Mouse (Mus musculus): ENCODE results near the gene 4930469K13Rik. TPM values are rescaled to one million over a fixed set of nuclear protein-coding genes. Genes with fewer than 3 reads are reported as not detected.

4930469K13Rik gene
- polyA plus RNA-seq, 1 experiment from 2014 or later: not detected

DNA sequence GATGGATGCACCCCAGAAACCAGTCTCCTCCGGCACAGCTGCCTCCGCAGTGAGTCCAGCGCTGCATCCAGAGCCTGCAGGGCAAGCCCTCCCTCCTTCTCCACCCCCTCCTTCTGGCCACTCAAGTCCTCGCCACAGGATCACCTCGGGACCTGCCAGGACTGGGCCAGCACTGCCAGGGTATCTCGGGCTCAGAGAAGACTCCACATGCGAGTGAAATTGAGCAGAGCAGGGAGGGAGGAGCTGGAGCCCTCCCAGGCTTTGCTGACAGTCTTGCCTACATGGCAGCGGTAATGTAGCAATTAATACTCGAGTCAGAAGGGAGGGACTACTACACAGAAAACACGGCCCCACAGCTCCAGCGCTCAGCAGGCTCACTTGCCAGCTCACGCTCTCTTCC, 105.4 kb downstream of the 4930469K13Rik start, which contains the start of gene Kcnip1:
Kcnip1 (minus strand) TSS at position 215 of the 400 bp plus-strand sequence.
- no peak within 1 kb of the TSS for H3K9ac ChIP-seq (ENCODE audit: low read length)
- H3K27me3 ChIP-seq (ENCODE audit: control insufficient read depth, insufficient read depth, low read length): peaks cover 14% of the 10 kb centered on the region
- no peaks in the 10 kb centered on the region for H3K36me3 ChIP-seq (ENCODE audit: control insufficient read depth, insufficient read depth)
- no peak for ATAC-seq (replicated peaks; ENCODE audit: extremely low read depth, insufficient read depth, low FRiP score)
- no peaks in the 10 kb centered on the region for H3K4me1 ChIP-seq (ENCODE audit: control insufficient read depth, insufficient read depth, low read length)
- no peak within 1 kb of the TSS for H3K4me3 ChIP-seq (ENCODE audit: low read length)
- H3K27ac ChIP-seq (ENCODE audit: low read length): no peak within 1 kb of the TSS
- no peaks in the 10 kb centered on the region for H3K9me3 ChIP-seq (replicated peaks; ENCODE audit: control insufficient read depth, low read length)
- WGBS: 21% methylated on average over 12 of the region's 12 CpGs
- H3K4me2 ChIP-seq (ENCODE audit: low read depth, low read length): 0 out of 2 replicates have a peak within 1 kb of the TSS, but pooled peaks have one; percentile 3

GRCm38 (mm10) chr11:33990002-33990401, 108.4 kb downstream of the 4930469K13Rik start:
- ATAC-seq (replicated peaks; ENCODE audit: extremely low read depth, insufficient read depth, low FRiP score): no peak
- no peak overlapping the region for H3K4me3 ChIP-seq (ENCODE audit: low read length)
- H3K4me1 ChIP-seq (ENCODE audit: control insufficient read depth, insufficient read depth, low read length): no peaks in the 10 kb centered on the region
- 77% methylated on average over 5 of the region's 5 CpGs for WGBS
- no peaks in the 10 kb centered on the region for H3K9me3 ChIP-seq (replicated peaks; ENCODE audit: control insufficient read depth, low read length)
- no peak overlapping the region for H3K27ac ChIP-seq (ENCODE audit: low read length)
- H3K9ac ChIP-seq (ENCODE audit: low read length): no peak overlapping the region
- H3K4me2 ChIP-seq (ENCODE audit: low read depth, low read length): no peak overlapping the region
- peaks cover 14% of the 10 kb centered on the region; the same call in 1 of the 2 replicates for H3K27me3 ChIP-seq (ENCODE audit: control insufficient read depth, insufficient read depth, low read length)
- H3K36me3 ChIP-seq (ENCODE audit: control insufficient read depth, insufficient read depth): no peaks in the 10 kb centered on the region

DNA sequence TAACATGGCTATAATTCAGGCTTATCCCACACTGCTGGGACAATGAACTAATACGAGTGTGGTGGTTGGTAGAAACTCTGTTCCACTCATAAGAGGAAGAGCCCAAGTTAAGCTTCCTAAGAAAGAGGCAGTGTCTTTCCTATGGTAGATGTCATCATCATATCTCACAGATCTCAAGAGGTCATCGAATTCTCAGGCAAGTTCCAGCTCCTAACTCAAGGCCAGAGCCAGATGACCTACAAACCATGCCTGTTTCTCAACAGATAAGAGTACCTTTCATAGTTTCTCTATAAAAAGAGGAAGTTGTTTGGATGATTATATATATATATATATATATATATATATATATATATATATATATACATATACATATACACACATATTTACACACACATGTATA, 111.8 kb downstream of the 4930469K13Rik start:
- H3K4me1 ChIP-seq (ENCODE audit: control insufficient read depth, insufficient read depth, low read length): no peaks in the 10 kb centered on the region
- no peak for ATAC-seq (replicated peaks; ENCODE audit: extremely low read depth, insufficient read depth, low FRiP score)
- 69% methylated on average over 2 of the region's 2 CpGs for WGBS
- H3K4me2 ChIP-seq (ENCODE audit: low read depth, low read length): no peak overlapping the region
- H3K9ac ChIP-seq (ENCODE audit: low read length): no peak overlapping the region
- H3K4me3 ChIP-seq (ENCODE audit: low read length): no peak overlapping the region
- H3K36me3 ChIP-seq (ENCODE audit: control insufficient read depth, insufficient read depth): no peaks in the 10 kb centered on the region
- H3K9me3 ChIP-seq (replicated peaks; ENCODE audit: control insufficient read depth, low read length): no peaks in the 10 kb centered on the region
- no peak overlapping the region for H3K27ac ChIP-seq (ENCODE audit: low read length)
- no peaks in the 10 kb centered on the region for H3K27me3 ChIP-seq (ENCODE audit: control insufficient read depth, insufficient read depth, low read length)

DNA sequence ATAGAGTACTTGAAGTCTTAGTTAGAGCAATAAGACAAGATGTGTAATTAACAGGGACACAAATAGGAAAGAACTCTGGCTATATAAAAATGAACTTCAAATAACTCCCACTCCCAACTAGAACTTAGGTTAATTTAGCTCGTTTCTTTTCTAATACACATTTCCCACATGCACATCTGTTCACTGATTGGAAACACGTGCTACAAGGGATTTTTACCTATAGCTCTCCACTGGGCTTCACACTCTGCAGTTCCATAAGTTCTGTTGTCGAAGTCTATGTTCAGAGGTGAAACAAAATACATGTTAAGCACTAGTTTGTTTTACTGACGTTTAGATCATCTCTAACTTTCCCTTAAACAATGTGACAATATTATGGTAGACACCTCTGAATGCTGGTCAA, 118.2 kb downstream of the 4930469K13Rik start:
- 67% methylated on average over 4 of the region's 4 CpGs for WGBS
- H3K36me3 ChIP-seq (ENCODE audit: control insufficient read depth, insufficient read depth): no peaks in the 10 kb centered on the region
- no peak overlapping the region for H3K4me3 ChIP-seq (ENCODE audit: low read length)
- no peak overlapping the region for H3K9ac ChIP-seq (ENCODE audit: low read length)
- H3K27ac ChIP-seq (ENCODE audit: low read length): no peak overlapping the region
- no peak overlapping the region for H3K4me2 ChIP-seq (ENCODE audit: low read depth, low read length)
- H3K9me3 ChIP-seq (replicated peaks; ENCODE audit: control insufficient read depth, low read length): no peaks in the 10 kb centered on the region
- no peaks in the 10 kb centered on the region for H3K27me3 ChIP-seq (ENCODE audit: control insufficient read depth, insufficient read depth, low read length)
- no peaks in the 10 kb centered on the region for H3K4me1 ChIP-seq (ENCODE audit: control insufficient read depth, insufficient read depth, low read length)
- no peak for ATAC-seq (replicated peaks; ENCODE audit: extremely low read depth, insufficient read depth, low FRiP score)

DNA sequence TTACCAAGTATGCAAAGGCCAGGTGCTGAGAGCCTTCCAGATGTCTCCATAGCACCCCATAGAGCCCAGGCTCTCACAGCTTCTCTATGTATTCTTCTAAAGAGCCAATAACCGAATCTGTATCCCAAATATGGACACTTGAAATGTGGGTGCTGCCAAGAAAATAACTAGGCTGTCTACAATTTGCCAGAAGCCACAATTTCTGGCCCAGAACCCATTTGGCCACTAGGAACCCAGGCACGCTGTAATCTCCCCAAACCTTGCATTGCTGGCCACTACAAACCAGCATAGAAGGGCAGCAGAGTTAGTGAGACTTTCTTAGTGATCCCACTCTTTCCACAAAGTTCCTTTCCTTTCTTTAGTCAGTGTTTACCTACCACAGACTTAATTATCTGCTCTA, 123.2 kb downstream of the 4930469K13Rik start:
- H3K9me3 ChIP-seq (replicated peaks; ENCODE audit: control insufficient read depth, low read length): no peaks in the 10 kb centered on the region
- WGBS: 72% methylated on average over 2 of the region's 2 CpGs
- H3K36me3 ChIP-seq (ENCODE audit: control insufficient read depth, insufficient read depth): no peaks in the 10 kb centered on the region
- no peaks in the 10 kb centered on the region for H3K4me1 ChIP-seq (ENCODE audit: control insufficient read depth, insufficient read depth, low read length)
- no peak overlapping the region for H3K4me3 ChIP-seq (ENCODE audit: low read length)
- H3K27me3 ChIP-seq (ENCODE audit: control insufficient read depth, insufficient read depth, low read length): no peaks in the 10 kb centered on the region
- H3K4me2 ChIP-seq (ENCODE audit: low read depth, low read length): no peak overlapping the region
- ATAC-seq (replicated peaks; ENCODE audit: extremely low read depth, insufficient read depth, low FRiP score): no peak
- H3K27ac ChIP-seq (ENCODE audit: low read length): no peak overlapping the region
- H3K9ac ChIP-seq (ENCODE audit: low read length): no peak overlapping the region

DNA sequence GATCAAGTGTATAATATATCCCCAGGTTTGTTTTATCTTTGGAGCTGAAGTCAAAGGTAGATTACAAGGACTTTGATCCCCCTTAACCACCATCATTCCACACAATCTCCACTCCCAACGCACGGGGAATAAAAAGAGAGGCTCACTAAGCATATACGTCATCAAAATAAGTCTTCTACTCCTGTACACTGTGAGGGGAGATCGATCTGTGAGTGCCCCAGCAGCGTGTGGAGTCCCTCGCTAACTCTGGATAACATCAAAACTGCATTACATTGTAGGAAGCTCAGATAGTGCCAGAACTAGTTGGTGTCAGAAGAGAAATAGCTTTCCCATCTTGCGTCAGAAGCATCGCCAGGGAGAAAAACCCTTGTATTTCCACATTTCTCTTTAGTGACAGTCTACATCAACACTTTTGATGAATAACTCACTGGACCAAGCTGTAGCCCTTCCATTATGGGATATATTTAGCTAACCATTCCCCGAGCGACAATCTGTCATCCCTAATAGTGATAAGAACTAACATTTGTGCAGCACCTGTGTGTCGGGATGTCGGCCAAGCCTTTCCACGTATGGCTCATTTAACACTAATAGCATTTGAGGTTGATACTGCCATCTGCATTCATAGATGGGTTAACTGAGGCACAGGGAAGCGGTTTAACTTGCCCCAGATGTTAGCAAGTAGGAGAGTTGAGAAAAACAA, 123.9 kb downstream of the 4930469K13Rik start:
- H3K9ac ChIP-seq (ENCODE audit: low read length): no peak overlapping the region
- no peaks in the 10 kb centered on the region for H3K4me1 ChIP-seq (ENCODE audit: control insufficient read depth, insufficient read depth, low read length)
- ATAC-seq (replicated peaks; ENCODE audit: extremely low read depth, insufficient read depth, low FRiP score): no peak
- no peak overlapping the region for H3K4me2 ChIP-seq (ENCODE audit: low read depth, low read length)
- H3K36me3 ChIP-seq (ENCODE audit: control insufficient read depth, insufficient read depth): no peaks in the 10 kb centered on the region
- H3K9me3 ChIP-seq (replicated peaks; ENCODE audit: control insufficient read depth, low read length): no peaks in the 10 kb centered on the region
- WGBS: 59% methylated on average over 14 of the region's 14 CpGs
- H3K4me3 ChIP-seq (ENCODE audit: low read length): no peak overlapping the region
- no peak overlapping the region for H3K27ac ChIP-seq (ENCODE audit: low read length)
- no peaks in the 10 kb centered on the region for H3K27me3 ChIP-seq (ENCODE audit: control insufficient read depth, insufficient read depth, low read length)

GRCm38 (mm10) chr11:33972114-33972513, 126.2 kb downstream of the 4930469K13Rik start:
- 70% methylated on average over 7 of the region's 7 CpGs for WGBS
- Histone ChIP-seq H3K4me2 (ENCODE audit: low read depth, low read length) (no peak overlapping the region), H3K9ac (ENCODE audit: low read length) (no peak overlapping the region), H3K4me1 (ENCODE audit: control insufficient read depth, insufficient read depth, low read length) (no peaks in the 10 kb centered on the region), H3K36me3 (ENCODE audit: control insufficient read depth, insufficient read depth) (no peaks in the 10 kb centered on the region), H3K4me3 (ENCODE audit: low read length) (no peak overlapping the region), H3K9me3 (replicated peaks; ENCODE audit: control insufficient read depth, low read length) (no peaks in the 10 kb centered on the region), H3K27me3 (ENCODE audit: control insufficient read depth, insufficient read depth, low read length) (no peaks in the 10 kb centered on the region), H3K27ac (ENCODE audit: low read length) (no peak overlapping the region)
- no peak for ATAC-seq (replicated peaks; ENCODE audit: extremely low read depth, insufficient read depth, low FRiP score)

GRCm38 (mm10) chr11:33969199-33969598, 129.2 kb downstream of the 4930469K13Rik start:
- Histone ChIP-seq H3K27ac (ENCODE audit: low read length) (no peak overlapping the region), H3K4me2 (ENCODE audit: low read depth, low read length) (no peak overlapping the region), H3K9ac (ENCODE audit: low read length) (no peak overlapping the region), H3K4me1 (ENCODE audit: control insufficient read depth, insufficient read depth, low read length) (no peaks in the 10 kb centered on the region), H3K36me3 (ENCODE audit: control insufficient read depth, insufficient read depth) (no peaks in the 10 kb centered on the region), H3K4me3 (ENCODE audit: low read length) (no peak overlapping the region), H3K27me3 (ENCODE audit: control insufficient read depth, insufficient read depth, low read length) (no peaks in the 10 kb centered on the region), H3K9me3 (replicated peaks; ENCODE audit: control insufficient read depth, low read length) (no peaks in the 10 kb centered on the region)
- WGBS: 68% methylated on average over 3 of the region's 3 CpGs
- ATAC-seq (replicated peaks; ENCODE audit: extremely low read depth, insufficient read depth, low FRiP score): no peak

GRCm38 (mm10) chr11:33967708-33968107, 130.6 kb downstream of the 4930469K13Rik start:
- ATAC-seq (replicated peaks; ENCODE audit: extremely low read depth, insufficient read depth, low FRiP score): no peak
- Histone ChIP-seq H3K4me2 (ENCODE audit: low read depth, low read length) (no peak overlapping the region), H3K27me3 (ENCODE audit: control insufficient read depth, insufficient read depth, low read length) (no peaks in the 10 kb centered on the region), H3K4me1 (ENCODE audit: control insufficient read depth, insufficient read depth, low read length) (peaks cover 5% of the 10 kb centered on the region), H3K9me3 (replicated peaks; ENCODE audit: control insufficient read depth, low read length) (no peaks in the 10 kb centered on the region), H3K4me3 (ENCODE audit: low read length) (no peak overlapping the region), H3K36me3 (ENCODE audit: control insufficient read depth, insufficient read depth) (no peaks in the 10 kb centered on the region), H3K27ac (ENCODE audit: low read length) (no peak overlapping the region), H3K9ac (ENCODE audit: low read length) (no peak overlapping the region)
- 63% methylated on average over 4 of the region's 4 CpGs for WGBS

Data from heart, embryonic 16.5 days (tissue).